Mouse (Mus musculus): Measurements from ENCODE around the gene Ephb2.
A peak's percentile ranks its signal among the peaks of the same experiment; 100 is the strongest.

Ephb2 gene

GRCm38 (mm10) chr4:136600536-136600935 is 235.3 kb downstream of the Ephb2 start:
- DNase-seq (ENCODE audit: low read depth): no peak

GRCm38 (mm10) chr4:136599869-136600268 is 235.9 kb downstream of the Ephb2 start:
- no peak for DNase-seq (ENCODE audit: low read depth)

GRCm38 (mm10) chr4:136598268-136598876 is 237.4 kb downstream of the Ephb2 start:
- peak; percentile 59 for DNase-seq (ENCODE audit: low read depth)
